Mouse (Mus musculus) kidney, adult 2 months (tissue): Measurements from ENCODE around the gene Syne1. TPM values are rescaled to one million over a fixed set of nuclear protein-coding genes. Genes with fewer than 3 reads are reported as not detected.

ENCODE experiments used
- DNase-seq: peaks from one replicate; pipeline ENCODE4 v3.0.0; 2021
- H3K27ac ChIP-seq: fragments of 200-500 bp; 2 replicates; pipeline ENCODE4 v1.5.1; 2012; ENCODE audit warnings: low read depth, low read length, control low read depth, inconsistent platforms; ENCODE audit not compliant: insufficient read depth
- H3K27me3 ChIP-seq: fragments of 200-500 bp; replicated peaks from 2 replicates; pipeline ENCODE4 v1.6.1; 2012; ENCODE audit warnings: mild to moderate bottlenecking, moderate library complexity, low read length, inconsistent platforms; ENCODE audit not compliant: control insufficient read depth, insufficient read depth
- H3K36me3 ChIP-seq: fragments of 200-500 bp; 2 replicates; pipeline ENCODE4 v1.6.1; 2012; ENCODE audit warnings: mild to moderate bottlenecking, moderate library complexity, low read length, inconsistent platforms; ENCODE audit not compliant: control insufficient read depth, insufficient read depth
- H3K4me1 ChIP-seq: fragments of 200-500 bp; 2 replicates; pipeline ENCODE4 v1.6.1; 2011; ENCODE audit warnings: low read length; ENCODE audit not compliant: control insufficient read depth, insufficient read depth
- H3K4me3 ChIP-seq: fragments of 200-500 bp; 2 replicates; pipeline ENCODE4 v1.5.1; 2011; ENCODE audit warnings: mild to moderate bottlenecking, low read depth, low read length, control low read depth; ENCODE audit not compliant: insufficient read depth
- CTCF ChIP-seq: fragments of 200-500 bp; conservative IDR thresholded peaks from 2 replicates; pipeline ENCODE4 v1.5.1; 2011; ENCODE audit warnings: low read depth, mild to moderate bottlenecking, control low read depth, low read length, moderate library complexity, mixed read lengths; ENCODE audit not compliant: insufficient read depth, insufficient read length
- POLR2A ChIP-seq: fragments of 200-500 bp; IDR thresholded peaks from one replicate; pipeline ENCODE4 v1.6.1; 2011; ENCODE audit warnings: low read depth, low read length, control low read depth
- whole genome bisulfite sequencing: fragments of 180-500 bp; shearing (Covaris S2); methylation state at CpG from one replicate; pipeline ENCODE4 v1.1.7; 2018; 5-methylcytosine and 5-hydroxymethylcytosine counted together
- polyA plus RNA-seq: library from polyadenylated mRNA; depleted of rRNA; stranded (reverse); fragments of >200 nt; gene quantifications from 2 replicates; pipeline ENCODE4 v1.2.3, GENCODE M21; 2012

Gene Syne1
- polyA plus RNA-seq, 1 experiment: 10.2 TPM

DNA sequence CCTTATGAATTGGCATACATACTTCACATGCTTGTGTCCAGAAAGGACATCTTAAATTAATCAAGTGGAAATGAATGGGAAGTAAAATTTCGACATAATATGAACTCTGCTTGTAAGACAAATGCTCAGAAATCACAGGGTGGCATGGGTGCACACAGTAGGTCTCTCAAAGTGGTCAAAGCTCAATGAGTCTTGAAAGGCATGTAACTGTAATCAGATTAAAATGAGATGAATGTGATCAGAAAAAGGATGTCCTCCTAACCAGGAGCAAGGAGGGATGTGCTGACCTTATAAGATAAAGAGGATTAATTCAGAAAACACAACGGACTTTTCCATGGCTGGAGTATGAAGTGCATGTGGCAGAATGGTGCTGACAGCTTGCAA is 453.5 kb downstream of the Syne1 start:
- Histone ChIP-seq H3K4me1 (no peaks in the 10 kb centered on the region), H3K27ac (no peak overlapping the region), H3K27me3 (no peaks in the 10 kb centered on the region), H3K4me3 (no peak overlapping the region), H3K36me3 (no peaks in the 10 kb centered on the region)
- no peak for TF ChIP-seq CTCF
- TF ChIP-seq POLR2A: no peak
- 57% methylated on average over 2 of the region's 2 CpGs for WGBS
- no peak for DNase-seq

DNA sequence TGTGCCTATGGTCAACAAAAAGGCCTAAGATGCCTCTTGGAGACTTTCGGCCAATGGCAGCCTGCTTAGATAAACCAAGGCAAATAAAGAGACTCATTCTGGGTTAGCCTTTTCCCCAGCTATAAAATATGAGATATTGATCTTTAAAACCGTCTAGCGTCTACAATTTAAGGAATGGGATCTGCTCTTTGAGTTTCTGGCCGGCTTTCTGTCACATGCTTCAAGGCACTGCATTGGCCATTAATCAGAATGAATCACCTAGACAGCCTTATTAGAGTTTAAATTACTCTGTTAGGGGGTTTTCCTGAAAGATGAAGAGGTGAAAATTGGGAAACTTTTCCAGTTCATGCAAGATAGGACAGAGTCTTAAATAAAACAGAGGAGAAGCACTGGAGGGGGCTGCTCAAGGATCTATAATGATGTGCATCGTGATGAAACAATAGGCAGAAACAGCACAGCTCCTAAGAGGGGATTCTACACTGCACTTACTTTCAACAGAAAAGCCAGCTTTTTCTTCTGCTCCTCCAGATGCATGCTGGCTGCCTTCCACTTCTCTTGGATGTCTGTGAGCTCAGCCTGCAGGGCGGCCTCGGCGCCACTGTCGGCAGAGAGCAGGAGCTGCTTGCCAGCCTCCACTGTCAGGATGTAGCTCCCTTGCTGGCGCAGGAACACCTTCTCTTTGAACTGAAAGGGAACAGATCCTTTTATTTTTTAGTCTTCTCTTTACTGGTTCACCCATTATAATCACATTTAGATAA is 454.1 kb downstream of the Syne1 start:
- TF ChIP-seq POLR2A: no peak
- no peak for TF ChIP-seq CTCF
- Histone ChIP-seq H3K4me1 (no peaks in the 10 kb centered on the region), H3K4me3 (no peak overlapping the region), H3K36me3 (no peaks in the 10 kb centered on the region), H3K27ac (no peak overlapping the region), H3K27me3 (no peaks in the 10 kb centered on the region)
- no peak for DNase-seq
- WGBS: 61% methylated on average over 10 of the region's 10 CpGs

GRCm38 (mm10) chr10:5089133-5089532 is 462.1 kb downstream of the Syne1 start:
- Histone ChIP-seq H3K36me3 (no peaks in the 10 kb centered on the region), H3K27me3 (no peaks in the 10 kb centered on the region), H3K4me3 (no peak overlapping the region), H3K27ac (no peak overlapping the region), H3K4me1 (no peaks in the 10 kb centered on the region)
- no peak for TF ChIP-seq POLR2A
- no peak for TF ChIP-seq CTCF
- WGBS: 65% methylated on average over 4 of the region's 4 CpGs
- DNase-seq: no peak

DNA sequence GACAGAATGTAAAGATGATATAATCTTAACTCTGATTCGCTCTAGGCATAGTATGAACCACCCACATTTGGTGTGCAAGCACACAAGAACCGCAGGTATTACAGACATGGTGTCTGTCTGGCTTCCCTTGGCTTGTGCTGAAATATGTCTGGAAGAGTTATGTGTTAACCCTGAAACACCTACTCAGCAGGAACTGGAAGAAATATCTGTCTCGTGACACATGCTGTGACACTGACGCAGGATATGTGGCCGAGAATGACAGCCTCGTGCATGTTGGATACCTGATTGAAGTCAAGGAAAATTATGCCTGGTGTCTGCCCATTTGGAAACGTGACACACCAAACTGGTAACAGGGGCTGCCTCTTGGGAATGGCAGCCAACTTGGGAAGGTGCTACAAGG is 463.9 kb downstream of the Syne1 start:
- Histone ChIP-seq H3K4me3 (no peak overlapping the region), H3K36me3 (no peaks in the 10 kb centered on the region), H3K4me1 (no peaks in the 10 kb centered on the region), H3K27ac (no peak overlapping the region), H3K27me3 (no peaks in the 10 kb centered on the region)
- no peak for DNase-seq
- 82% methylated on average over 7 of the region's 7 CpGs for whole genome bisulfite sequencing
- no peak for TF ChIP-seq CTCF
- no peak for TF ChIP-seq POLR2A

GRCm38 (mm10) chr10:5086329-5086728 is 465.0 kb downstream of the Syne1 start:
- Histone ChIP-seq H3K36me3 (no peaks in the 10 kb centered on the region), H3K4me1 (no peaks in the 10 kb centered on the region), H3K27ac (no peak overlapping the region), H3K4me3 (no peak overlapping the region), H3K27me3 (no peaks in the 10 kb centered on the region)
- WGBS: 81% methylated on average over 6 of the region's 6 CpGs
- TF ChIP-seq POLR2A (no peak), CTCF (no peak)
- no peak for DNase-seq

DNA sequence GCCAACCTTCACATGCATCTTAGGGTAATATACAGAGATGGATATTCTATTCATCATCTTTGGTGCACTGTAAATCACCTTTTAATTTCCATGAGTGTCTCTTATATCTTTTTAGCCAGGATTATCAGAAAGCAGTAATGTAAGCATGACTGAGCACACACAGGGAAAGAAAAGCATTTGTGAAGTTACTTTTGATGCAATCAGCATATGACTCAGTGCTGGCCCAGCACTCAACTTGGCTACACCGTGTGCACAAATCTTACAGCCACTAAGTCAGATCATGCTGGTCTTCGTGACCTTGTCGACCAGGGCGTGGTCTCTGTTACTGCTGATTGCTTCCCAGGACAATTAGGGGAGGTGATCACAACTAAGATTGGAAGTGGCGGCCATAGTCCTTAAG is 465.5 kb downstream of the Syne1 start:
- no peak for TF ChIP-seq CTCF
- no peak for TF ChIP-seq POLR2A
- H3K27me3 ChIP-seq: no peaks in the 10 kb centered on the region
- no peak for DNase-seq
- no peaks in the 10 kb centered on the region for H3K4me1 ChIP-seq
- H3K36me3 ChIP-seq: no peaks in the 10 kb centered on the region
- no peak overlapping the region for H3K4me3 ChIP-seq
- H3K27ac ChIP-seq: no peak overlapping the region
- WGBS: 74% methylated on average over 5 of the region's 5 CpGs

DNA sequence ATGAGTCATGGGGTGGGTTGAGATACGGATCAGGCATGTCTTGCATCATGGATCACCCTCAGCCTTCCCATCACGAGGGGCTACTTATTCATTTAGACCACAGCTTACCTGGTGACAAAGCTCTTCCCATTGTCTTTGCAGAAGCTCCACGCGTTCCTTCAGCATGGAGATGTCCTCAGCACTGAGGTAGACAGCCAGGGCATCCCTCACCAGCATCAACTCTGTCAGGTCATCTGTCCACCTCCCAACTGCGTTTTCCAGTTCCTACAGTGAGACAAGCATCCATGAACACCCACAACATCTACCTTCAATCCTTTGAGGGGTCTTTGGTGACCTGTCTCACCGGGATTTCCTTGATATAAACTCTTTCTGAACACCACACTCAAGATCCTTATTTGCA is 467.6 kb downstream of the Syne1 start:
- WGBS: 88% methylated on average over 6 of the region's 6 CpGs
- H3K4me3 ChIP-seq: no peak overlapping the region
- no peak for DNase-seq
- TF ChIP-seq CTCF (no peak), POLR2A (no peak)
- H3K36me3 ChIP-seq: no peaks in the 10 kb centered on the region
- no peaks in the 10 kb centered on the region for H3K27me3 ChIP-seq
- H3K27ac ChIP-seq: no peak overlapping the region
- H3K4me1 ChIP-seq: no peaks in the 10 kb centered on the region
